Mouse (Mus musculus): ENCODE data around the gene Vill. TPM values are rescaled to one million over a fixed set of nuclear protein-coding genes. Genes with fewer than 3 reads are reported as not detected.

The Vill gene
- polyA plus RNA-seq, 1 experiment from 2014 or later, result 31.6 TPM

DNA sequence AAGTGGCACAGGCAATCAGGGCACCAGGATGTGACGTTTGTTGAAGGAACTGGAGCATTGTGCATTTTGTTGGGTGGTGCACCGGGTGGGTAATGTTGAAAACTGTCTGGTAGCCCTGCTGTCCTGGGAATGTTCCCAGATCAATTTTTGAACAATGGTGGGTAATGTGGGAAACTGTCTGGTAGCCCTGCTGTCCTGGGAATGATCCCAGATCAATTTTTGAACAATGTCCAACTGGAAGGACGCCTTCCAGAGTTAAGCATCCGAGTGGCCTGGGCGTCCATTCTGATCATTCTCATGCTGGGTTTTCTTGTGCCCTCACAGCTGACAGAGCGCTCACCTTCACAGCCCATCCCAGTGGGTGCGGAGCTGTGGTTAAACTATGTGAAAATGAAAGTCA is 25.2 kb upstream of the Vill start:
- ATAC-seq (ENCODE audit: insufficient read depth, low FRiP score, low read depth), result no peak
- WGBS, result 87% methylated on average over 7 of the region's 7 CpGs
- H3K9me3 ChIP-seq, result no peaks in the 10 kb centered on the region

DNA sequence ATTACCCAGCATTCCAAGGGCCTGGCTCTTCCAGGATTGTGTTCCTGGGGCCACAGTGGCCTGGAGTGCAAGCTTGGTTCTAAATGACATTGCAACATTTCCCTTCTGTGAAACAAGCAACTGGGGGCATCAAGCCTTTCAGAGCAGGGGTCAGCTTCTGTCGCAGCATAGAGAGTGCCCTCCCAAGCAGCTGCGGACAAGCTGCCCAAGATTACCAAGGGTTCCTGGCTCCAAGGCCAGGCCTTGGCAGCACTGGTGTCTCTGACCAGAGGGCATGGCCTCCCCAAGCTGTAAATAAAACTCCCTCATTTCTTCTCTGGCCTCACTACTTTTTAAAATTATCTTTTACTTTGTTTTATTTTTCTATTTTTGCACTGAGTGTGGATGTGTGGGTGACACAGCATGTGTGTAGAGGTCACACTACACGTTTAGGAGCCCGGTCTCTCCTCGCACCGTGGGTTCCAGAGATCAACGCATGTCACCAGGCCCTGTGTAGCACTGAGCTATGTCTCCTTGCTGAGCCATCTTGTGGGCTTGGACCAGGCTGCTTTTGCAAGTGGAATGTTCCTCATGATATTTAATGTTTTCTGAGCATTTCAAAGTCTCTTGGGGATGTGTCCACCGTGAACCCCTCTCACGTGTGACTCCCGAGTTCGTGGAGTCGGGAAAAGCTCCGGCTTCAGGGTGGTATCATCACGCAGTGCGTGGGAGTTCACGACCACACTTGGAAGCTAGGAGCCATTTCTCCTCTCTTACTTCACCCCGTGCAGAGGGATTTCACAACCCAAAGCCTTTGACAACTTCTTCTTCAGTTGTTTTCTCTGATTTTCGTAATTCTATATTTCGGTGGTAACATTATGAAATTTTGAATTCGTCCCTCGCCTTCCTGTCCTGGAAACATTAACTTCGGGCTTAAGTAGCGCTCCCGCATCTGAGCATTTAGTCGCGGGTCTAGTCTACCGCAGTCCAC is 24.1 kb upstream of the Vill start:
- Histone ChIP-seq H3K27me3 (replicated peaks) (no peaks in the 10 kb centered on the region), H3K36me3 (peaks cover 3% of the 10 kb centered on the region; the same call in 1 of the 2 replicates), H3K9ac (no peak overlapping the region), H3K27ac (no peak overlapping the region), H3K4me1 (no peaks in the 10 kb centered on the region), H3K4me2 (no peak overlapping the region), H3K9me3 (no peaks in the 10 kb centered on the region), H3K4me3 (replicated peaks) (no peak overlapping the region)
- no peak for ATAC-seq (ENCODE audit: insufficient read depth, low FRiP score, low read depth)
- WGBS, result 94% methylated on average over 27 of the region's 27 CpGs

More for the DNA sequence above, 25.2 kb upstream of the Vill start:
- Histone ChIP-seq H3K27me3 (replicated peaks) (no peaks in the 10 kb centered on the region), H3K4me2 (no peak overlapping the region), H3K9ac (no peak overlapping the region), H3K4me3 (replicated peaks) (no peak overlapping the region), H3K4me1 (no peaks in the 10 kb centered on the region), H3K36me3 (no peaks in the 10 kb centered on the region; the same call in 1 of the 2 replicates), H3K27ac (no peak overlapping the region)

DNA sequence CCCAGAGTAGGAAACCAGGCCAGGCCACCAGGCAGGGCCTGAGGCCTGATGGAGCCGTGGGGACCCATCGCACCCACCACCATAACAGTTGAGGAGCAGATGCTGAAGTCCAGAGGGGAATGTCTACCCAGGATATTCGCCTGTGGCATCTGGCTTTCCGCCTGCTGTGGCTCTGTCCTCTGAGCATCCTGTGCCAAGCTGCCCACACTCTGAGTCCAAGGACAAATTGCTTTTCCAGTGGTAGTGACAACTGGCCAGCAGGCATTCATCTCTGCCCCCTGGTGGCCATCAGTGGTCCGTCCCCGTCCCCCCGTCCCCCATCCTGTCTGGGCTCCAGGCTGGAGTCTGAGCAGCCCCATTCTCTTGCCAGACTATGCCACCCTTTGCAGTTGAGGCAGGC is 23.0 kb upstream of the Vill start:
- Histone ChIP-seq H3K9me3 (no peaks in the 10 kb centered on the region), H3K27ac (no peak overlapping the region), H3K4me3 (replicated peaks) (no peak overlapping the region), H3K4me1 (no peaks in the 10 kb centered on the region), H3K36me3 (peaks cover 9% of the 10 kb centered on the region), H3K9ac (no peak overlapping the region), H3K4me2 (no peak overlapping the region), H3K27me3 (replicated peaks) (no peaks in the 10 kb centered on the region)
- 65% methylated on average over 7 of the region's 7 CpGs for WGBS
- peak; percentile 54; the same call in 1 of the 2 replicates for ATAC-seq (ENCODE audit: insufficient read depth, low FRiP score, low read depth)

DNA sequence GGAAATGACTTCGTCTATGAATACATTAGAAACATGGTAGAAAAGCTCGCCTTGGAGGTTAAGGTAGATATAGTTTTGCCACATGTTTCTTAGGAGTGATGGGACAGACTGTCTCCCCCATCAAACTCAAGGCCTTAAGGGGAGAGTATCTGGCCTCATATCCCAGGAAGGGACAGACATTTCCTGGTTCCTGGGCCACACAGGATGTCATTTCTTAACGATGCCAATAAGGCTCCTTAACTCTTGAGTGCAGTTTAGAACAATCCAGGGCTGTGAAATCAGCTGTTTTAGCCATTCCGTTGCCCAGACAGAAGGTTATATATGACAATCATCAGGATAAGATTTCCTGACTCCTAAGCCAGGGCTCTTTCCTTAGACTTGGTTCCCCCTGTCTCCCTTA is 21.5 kb upstream of the Vill start:
- Histone ChIP-seq H3K4me2 (no peak overlapping the region), H3K9me3 (no peaks in the 10 kb centered on the region), H3K27ac (no peak overlapping the region), H3K4me3 (replicated peaks) (no peak overlapping the region), H3K4me1 (0 out of 2 replicates have a peak, but pooled peaks cover 4% of the 10 kb centered on the region), H3K36me3 (peaks cover 9% of the 10 kb centered on the region), H3K9ac (no peak overlapping the region), H3K27me3 (replicated peaks) (no peaks in the 10 kb centered on the region)
- whole genome bisulfite sequencing, result 85% methylated on average over 4 of the region's 4 CpGs
- no peak for ATAC-seq (ENCODE audit: insufficient read depth, low FRiP score, low read depth)

DNA sequence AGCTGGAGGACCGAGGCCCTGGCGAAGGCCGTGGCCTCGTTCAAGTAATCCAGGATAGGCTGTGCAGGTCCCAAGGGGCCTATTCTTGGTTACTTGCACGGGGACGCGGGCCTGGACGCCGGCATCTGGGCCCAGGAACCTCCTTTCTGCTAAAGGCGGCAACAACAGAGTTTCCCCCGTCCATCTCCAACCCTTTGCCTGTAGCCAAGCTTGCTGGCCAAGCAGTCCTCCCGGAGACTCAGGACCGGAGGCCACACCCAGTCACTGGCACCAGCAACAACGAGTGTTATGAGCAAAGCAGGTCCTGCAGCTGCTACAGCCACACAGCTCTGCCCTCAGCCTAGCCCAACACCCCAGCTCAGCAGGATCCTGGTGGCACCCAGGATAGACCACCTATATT is 20.8 kb upstream of the Vill start:
- H3K4me3 ChIP-seq (replicated peaks), result no peak overlapping the region
- H3K9me3 ChIP-seq, result no peaks in the 10 kb centered on the region
- no peak overlapping the region for H3K9ac ChIP-seq
- 0 out of 2 replicates have a peak, but pooled peaks cover 4% of the 10 kb centered on the region for H3K4me1 ChIP-seq
- WGBS, result 80% methylated on average over 14 of the region's 14 CpGs
- H3K27me3 ChIP-seq (replicated peaks), result no peaks in the 10 kb centered on the region
- no peak overlapping the region for H3K4me2 ChIP-seq
- ATAC-seq (ENCODE audit: insufficient read depth, low FRiP score, low read depth), result no peak
- peaks cover 9% of the 10 kb centered on the region for H3K36me3 ChIP-seq
- no peak overlapping the region for H3K27ac ChIP-seq

DNA sequence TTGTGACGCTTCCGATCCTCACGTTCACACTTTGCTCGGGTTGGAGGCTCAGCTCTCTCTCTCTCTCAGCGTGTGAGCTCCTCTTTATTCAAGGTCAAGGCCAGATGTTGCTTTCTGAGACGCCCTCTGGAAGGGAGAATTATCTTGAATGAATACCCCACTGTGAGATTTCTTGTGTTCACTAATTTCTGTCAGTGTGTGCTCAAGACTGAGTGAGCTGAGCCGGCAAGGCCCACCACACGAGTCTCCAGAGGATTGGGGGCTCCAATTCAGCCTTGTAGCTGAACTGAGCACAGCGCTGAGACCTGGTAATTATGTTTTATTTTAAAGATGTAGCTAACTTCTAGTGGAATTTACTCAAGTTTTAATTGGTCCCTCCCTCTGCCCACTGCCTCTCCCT is 20.0 kb upstream of the Vill start:
- H3K27me3 ChIP-seq (replicated peaks), result no peaks in the 10 kb centered on the region
- H3K36me3 ChIP-seq, result peaks cover 9% of the 10 kb centered on the region
- no peak overlapping the region for H3K27ac ChIP-seq
- H3K9ac ChIP-seq, result no peak overlapping the region
- no peaks in the 10 kb centered on the region for H3K9me3 ChIP-seq
- ATAC-seq (ENCODE audit: insufficient read depth, low FRiP score, low read depth), result no peak
- H3K4me2 ChIP-seq, result no peak overlapping the region
- 73% methylated on average over 9 of the region's 9 CpGs for WGBS
- 0 out of 2 replicates have a peak, but pooled peaks cover 4% of the 10 kb centered on the region for H3K4me1 ChIP-seq
- no peak overlapping the region for H3K4me3 ChIP-seq (replicated peaks)

DNA sequence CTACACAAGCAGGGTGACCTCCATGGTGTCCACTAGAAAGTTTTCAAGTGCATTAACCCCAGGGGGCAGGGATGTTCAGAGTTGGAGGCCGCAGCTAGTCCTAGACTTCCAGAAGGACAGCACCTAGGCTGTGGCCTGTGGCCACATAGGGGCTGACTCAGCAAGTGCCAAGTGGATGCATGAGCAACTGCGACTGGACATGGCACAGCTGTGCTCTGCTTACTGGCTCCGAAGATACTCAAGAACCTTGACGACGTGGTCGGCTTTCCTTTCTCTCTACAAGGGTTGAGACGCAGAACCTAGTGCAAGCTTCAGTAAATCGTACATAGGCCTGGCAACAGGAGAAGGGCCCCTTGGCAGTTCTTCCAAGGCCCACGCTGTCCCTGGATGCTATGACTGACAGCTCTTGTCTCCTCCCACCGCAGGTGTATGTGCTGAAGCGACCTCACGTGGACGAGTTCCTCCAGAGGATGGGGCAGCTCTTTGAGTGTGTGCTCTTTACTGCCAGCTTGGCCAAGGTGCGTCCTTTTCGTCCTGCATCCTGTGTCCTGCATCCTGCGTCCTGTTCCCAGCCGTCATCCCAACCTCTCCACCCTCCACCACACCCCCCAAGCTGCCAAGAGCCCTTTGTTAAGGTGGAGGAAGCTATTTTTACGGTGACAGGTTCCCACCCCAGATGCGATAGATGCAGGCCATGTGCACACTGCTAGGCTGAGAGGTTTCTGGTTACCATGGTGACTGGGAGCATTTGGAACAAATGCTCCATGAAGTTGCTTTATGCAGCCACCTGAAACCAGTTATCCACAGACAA is 19.3 kb upstream of the Vill start:
- H3K4me1 ChIP-seq, result 0 out of 2 replicates have a peak, but pooled peaks cover 4% of the 10 kb centered on the region
- peaks cover 13% of the 10 kb centered on the region for H3K36me3 ChIP-seq
- no peak overlapping the region for H3K9ac ChIP-seq
- ATAC-seq (ENCODE audit: insufficient read depth, low FRiP score, low read depth), result no peak
- H3K4me2 ChIP-seq, result no peak overlapping the region
- 79% methylated on average over 19 of the region's 19 CpGs for WGBS
- H3K4me3 ChIP-seq (replicated peaks), result no peak overlapping the region
- no peaks in the 10 kb centered on the region for H3K9me3 ChIP-seq
- no peaks in the 10 kb centered on the region for H3K27me3 ChIP-seq (replicated peaks)
- H3K27ac ChIP-seq, result no peak overlapping the region

DNA sequence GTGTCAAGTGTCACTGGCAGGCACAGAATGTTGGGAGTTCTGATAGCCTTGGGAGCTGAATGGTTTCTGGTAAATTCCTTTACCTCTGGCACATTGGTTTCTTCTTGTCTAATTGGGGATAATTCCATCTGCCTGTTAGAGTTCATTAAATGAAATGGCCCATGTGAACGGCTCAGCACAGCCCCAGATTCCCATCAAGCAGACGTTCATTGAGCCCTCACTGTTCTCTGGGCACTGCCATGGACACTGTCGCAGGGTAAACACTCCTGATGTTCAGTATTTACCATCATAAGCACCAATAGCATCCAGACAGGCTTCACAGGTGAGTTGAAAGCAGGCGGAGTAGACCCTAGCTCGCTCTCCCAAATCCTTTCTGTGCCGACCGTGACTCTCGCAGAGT is 18.5 kb upstream of the Vill start:
- 89% methylated on average over 8 of the region's 8 CpGs for WGBS
- Histone ChIP-seq H3K9ac (no peak overlapping the region), H3K27ac (no peak overlapping the region), H3K27me3 (replicated peaks) (no peaks in the 10 kb centered on the region), H3K4me3 (replicated peaks) (no peak overlapping the region), H3K36me3 (peaks cover 16% of the 10 kb centered on the region), H3K9me3 (no peaks in the 10 kb centered on the region), H3K4me1 (0 out of 2 replicates have a peak, but pooled peaks cover 4% of the 10 kb centered on the region), H3K4me2 (no peak overlapping the region)
- no peak for ATAC-seq (ENCODE audit: insufficient read depth, low FRiP score, low read depth)

DNA sequence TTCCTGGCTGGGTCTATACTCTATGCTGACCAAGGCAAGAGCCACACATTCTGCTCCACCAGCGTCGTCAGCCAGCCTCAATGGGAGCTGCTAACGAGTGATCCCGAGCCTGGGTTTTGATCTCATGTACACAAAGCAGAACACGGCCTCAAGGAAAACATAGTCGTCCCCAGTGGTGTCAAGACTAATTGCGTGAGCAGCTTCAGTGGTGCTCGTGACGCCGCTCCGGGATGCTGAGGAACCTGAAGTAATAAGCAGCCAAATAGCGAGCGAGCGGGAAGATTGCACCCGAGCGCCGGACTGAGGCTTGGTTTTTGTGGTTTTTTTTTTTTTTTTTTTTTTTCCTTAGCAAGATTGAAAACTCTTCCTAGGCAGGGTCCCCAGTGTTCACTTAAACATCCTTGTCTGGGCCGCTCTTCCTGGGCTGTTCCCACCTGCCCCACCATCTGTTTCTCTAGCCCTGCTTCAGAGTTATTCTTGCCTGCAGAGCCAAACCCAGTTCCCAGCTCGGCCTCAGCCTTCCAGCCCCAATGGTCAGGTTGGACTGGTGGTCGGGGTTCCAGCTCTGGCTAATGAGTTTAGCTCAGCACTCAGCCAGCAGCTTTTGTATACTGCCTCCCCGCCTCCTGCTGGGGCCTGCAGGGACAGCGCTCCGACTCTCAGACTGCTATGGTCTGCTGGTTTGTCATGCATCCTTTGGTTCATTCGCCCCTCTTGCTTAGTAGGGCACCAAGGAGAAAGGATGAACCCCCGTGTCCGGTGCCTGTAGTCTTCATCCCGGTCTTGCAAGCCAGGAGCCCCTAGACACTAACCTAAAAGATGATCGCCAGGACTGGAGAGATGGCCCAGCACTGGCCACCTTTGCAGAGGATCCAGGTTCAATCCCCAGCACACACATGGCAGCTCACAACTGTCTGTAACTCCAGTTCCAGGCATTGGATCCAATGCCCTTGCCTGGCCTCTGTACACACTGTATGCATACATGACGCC is 17.6 kb upstream of the Vill start:
- Histone ChIP-seq H3K4me2 (no peak overlapping the region), H3K4me3 (replicated peaks) (no peak overlapping the region), H3K9me3 (no peaks in the 10 kb centered on the region), H3K4me1 (0 out of 2 replicates have a peak, but pooled peaks cover 4% of the 10 kb centered on the region), H3K27ac (no peak overlapping the region), H3K36me3 (peaks cover 16% of the 10 kb centered on the region), H3K9ac (no peak overlapping the region), H3K27me3 (replicated peaks) (no peaks in the 10 kb centered on the region)
- WGBS, result 89% methylated on average over 29 of the region's 29 CpGs
- ATAC-seq (ENCODE audit: insufficient read depth, low FRiP score, low read depth), result no peak

DNA sequence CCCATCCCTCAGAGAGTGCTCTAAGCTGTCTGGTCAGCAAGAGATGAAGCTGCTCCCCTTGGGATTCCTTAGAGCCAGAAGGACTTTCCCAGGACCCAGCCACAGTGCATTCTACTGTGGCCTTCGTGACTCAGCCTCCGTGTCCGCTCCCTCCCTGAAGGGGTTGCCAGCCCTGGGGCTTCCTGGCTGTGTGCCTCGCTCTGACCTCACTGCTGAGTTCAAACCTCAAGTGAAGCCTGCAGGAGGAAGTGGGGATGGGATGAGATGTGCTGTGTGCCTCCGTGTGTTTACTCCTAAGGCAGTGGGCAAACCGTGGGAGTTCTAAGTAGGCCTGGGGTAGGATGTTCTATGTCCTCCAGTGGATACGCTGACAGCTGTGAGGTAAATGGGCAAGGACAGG is 16.7 kb upstream of the Vill start:
- Histone ChIP-seq H3K4me2 (no peak overlapping the region), H3K4me1 (0 out of 2 replicates have a peak, but pooled peaks cover 4% of the 10 kb centered on the region), H3K9me3 (no peaks in the 10 kb centered on the region), H3K9ac (no peak overlapping the region), H3K27ac (no peak overlapping the region), H3K36me3 (peaks cover 22% of the 10 kb centered on the region; the same call in 1 of the 2 replicates), H3K4me3 (replicated peaks) (no peak overlapping the region), H3K27me3 (replicated peaks) (no peaks in the 10 kb centered on the region)
- no peak for ATAC-seq (ENCODE audit: insufficient read depth, low FRiP score, low read depth)
- WGBS, result 66% methylated on average over 7 of the region's 7 CpGs
